Comparison of ENCODE assay signal across 14 mouse cellular contexts in genomic region chr12:117628321-117629093, GRCm38 (mm10).
A peak's percentile ranks its signal among the peaks of the same experiment; 100 is the strongest.
DNase-seq lines count a peak whose midpoint lies in the region; ATAC-seq and TF ChIP-seq lines count a peak whose summit lies in the region.
"Had no signal": no experiment of that assay in that cellular context is flagged by ENCODE, and none has a peak within 500 bp of the region (broad histone marks: within the 10 kb centered on the region; RNA-seq: fewer than 3 reads in every experiment).

No protein-coding gene starts in this region.

- no peaks in the 10 kb centered on the region for H3K36me3 ChIP-seq in forebrain, embryonic 15.5 days
- no peaks in the 10 kb centered on the region for H3K36me3 ChIP-seq in intestine, postnatal 0 days (ENCODE audit: control insufficient read depth, insufficient read depth)
- H3K36me3 ChIP-seq: liver, embryonic 15.5 days had no signal

- TF ChIP-seq CTCF in intestine, postnatal 0 days (IDR thresholded peaks at IDR 0.05; ENCODE audit: low read depth) = no peak

- no peak overlapping the region for H3K9ac ChIP-seq in forebrain, embryonic 15.5 days (replicated peaks)
- no peak overlapping the region for H3K9ac ChIP-seq in intestine, postnatal 0 days (ENCODE audit: low read depth, low read length)
- H3K9ac ChIP-seq: liver, embryonic 15.5 days had no signal

- WGBS in forebrain, embryonic 15.5 days = 57% methylated on average over 18 of the region's 18 CpGs
- 87% methylated on average over 18 of the region's 18 CpGs for WGBS in intestine, postnatal 0 days

- H3K9me3 ChIP-seq in forebrain, embryonic 15.5 days = no peaks in the 10 kb centered on the region
- no peaks in the 10 kb centered on the region for H3K9me3 ChIP-seq in intestine, postnatal 0 days (ENCODE audit: control insufficient read depth)
- H3K9me3 ChIP-seq: liver, embryonic 15.5 days had no signal

- H3K4me2 ChIP-seq in forebrain, embryonic 15.5 days (replicated peaks) = no peak overlapping the region
- H3K4me2 ChIP-seq in intestine, postnatal 0 days (replicated peaks; ENCODE audit: low read depth) = no peak overlapping the region
- H3K4me2 ChIP-seq: liver, embryonic 15.5 days had no signal

- ATAC-seq in forebrain, embryonic 15.5 days (replicated peaks) = peak; percentile 41; the same call in 1 of the 2 replicates
- no peak for ATAC-seq in megakaryocyte-erythroid progenitor cell, adult 5-6 weeks (replicated peaks; ENCODE audit: low FRiP score, low TSS enrichment, poor library complexity, severe bottlenecking)
- ATAC-seq in intestine, postnatal 0 days = no peak

- no peak overlapping the region for H3K4me3 ChIP-seq in forebrain, embryonic 15.5 days
- no peak overlapping the region for H3K4me3 ChIP-seq in intestine, postnatal 0 days (ENCODE audit: low read depth, low read length)
- H3K4me3 ChIP-seq: liver, embryonic 15.5 days had no signal

- peak overlapping the region; percentile 64 for H3K27ac ChIP-seq in forebrain, embryonic 15.5 days (replicated peaks)
- H3K27ac ChIP-seq in intestine, postnatal 0 days (ENCODE audit: low read depth, low read length) = no peak overlapping the region
- H3K27ac ChIP-seq: liver, embryonic 15.5 days had no signal

- peak; percentile 18 for DNase-seq in embryo, embryonic 10 days (ENCODE audit: low spot score)
- no peak for DNase-seq in embryo, embryonic 10.5 days (ENCODE audit: low spot score)
- DNase-seq in A20 (ENCODE audit: low read depth, low spot score) = peak; percentile 81
- DNase-seq in mesoderm, embryonic 11.5 days (ENCODE audit: low read depth, low spot score) = peak; percentile 29
- no peak for DNase-seq in thymus, adult 18-20 months
- DNase-seq: cerebellum, postnatal 14 days; kidney, adult 8-10 months; left cerebral cortex, postnatal 4 days; lung, postnatal 4 days; right cerebral cortex, postnatal 25 days had no signal

- H3K27me3 ChIP-seq in forebrain, embryonic 15.5 days = peaks cover 11% of the 10 kb centered on the region
- H3K27me3 ChIP-seq in intestine, postnatal 0 days (replicated peaks; ENCODE audit: control insufficient read depth, insufficient read depth, low read length) = no peaks in the 10 kb centered on the region
- H3K27me3 ChIP-seq: liver, embryonic 15.5 days had no signal

- H3K4me1 ChIP-seq in forebrain, embryonic 15.5 days = peaks cover 27% of the 10 kb centered on the region
- no peaks in the 10 kb centered on the region for H3K4me1 ChIP-seq in intestine, postnatal 0 days (replicated peaks; ENCODE audit: control insufficient read depth, insufficient read depth, low read length)
- H3K4me1 ChIP-seq: liver, embryonic 15.5 days had no signal

Comparison
In these comparisons a context has a peak if more than half of its experiments do, and no peak if none do; other contexts are left out.
1. DNase-seq: peak in embryo, embryonic 10 days (single experiment), A20 (single experiment) and mesoderm, embryonic 11.5 days (single experiment); none in embryo, embryonic 10.5 days (single experiment) and thymus, adult 18-20 months (0 of 2).